Mouse (Mus musculus) spleen, adult 2 months (tissue): ENCODE results near the gene Txnl4b. TPM values are rescaled to one million over a fixed set of nuclear protein-coding genes. Genes with fewer than 3 reads are reported as not detected.

Experiments
- DNase-seq, 2 experiments: peaks; one replicate each; pipeline versions ENCODE4 v3.0.0 to v3.0.0-alpha.2; 2012 to 2021; ENCODE audit warnings: low spot score in 2 of 2, low read depth in 1 of 2
- H3K27ac ChIP-seq: fragments of 200-500 bp; 2 replicates; pipeline ENCODE4 v1.5.1; 2012; ENCODE audit warnings: low read length, inconsistent platforms; ENCODE audit not compliant: insufficient read depth
- H3K27me3 ChIP-seq: fragments of 200-500 bp; 2 replicates; pipeline ENCODE4 v1.6.1; 2012; ENCODE audit warnings: mild to moderate bottlenecking, moderate library complexity, low read length, inconsistent platforms; ENCODE audit not compliant: control insufficient read depth, insufficient read depth
- H3K36me3 ChIP-seq: fragments of 200-500 bp; 2 replicates; pipeline ENCODE4 v1.6.1; 2012; ENCODE audit warnings: mild to moderate bottlenecking, low read length, inconsistent platforms; ENCODE audit not compliant: control insufficient read depth, insufficient read depth
- H3K4me1 ChIP-seq: fragments of 200-500 bp; 2 replicates; pipeline ENCODE4 v1.6.1; 2011; ENCODE audit warnings: inconsistent platforms; ENCODE audit not compliant: control insufficient read depth, insufficient read depth, insufficient read length
- H3K4me3 ChIP-seq: fragments of 200-500 bp; 2 replicates; pipeline ENCODE4 v1.5.1; 2011; ENCODE audit warnings: mild to moderate bottlenecking, inconsistent platforms; ENCODE audit not compliant: insufficient read depth, insufficient read length; ENCODE audit errors: extremely low read depth
- CTCF ChIP-seq: fragments of 200-500 bp; IDR thresholded peaks from 2 replicates; pipeline ENCODE4 v1.5.1; 2011; ENCODE audit warnings: mild to moderate bottlenecking, inconsistent platforms; ENCODE audit not compliant: insufficient read depth, insufficient read length, insufficient replicate concordance; ENCODE audit errors: extremely low read depth
- POLR2A ChIP-seq: fragments of 200-500 bp; IDR thresholded peaks from 2 replicates; pipeline ENCODE4 v1.6.1; 2011; ENCODE audit warnings: low read depth, low read length, inconsistent platforms
- WGBS: fragments of 180-500 bp; shearing (Covaris S2); methylation state at CpG from one replicate; pipeline ENCODE4 v1.1.7; 2018; 5-methylcytosine and 5-hydroxymethylcytosine counted together
- polyA plus RNA-seq: library from polyadenylated mRNA; depleted of rRNA; stranded (reverse); fragments of >200 nt; gene quantifications from 2 replicates; pipeline ENCODE4 v1.2.3, GENCODE M21; 2012

Txnl4b gene
- polyA plus RNA-seq, 1 experiment = 2.6 TPM

GRCm38 (mm10) chr8:109584293-109584692 lies 18.6 kb downstream of the Txnl4b start:
- Histone ChIP-seq H3K27me3 (no peaks in the 10 kb centered on the region), H3K36me3 (no peaks in the 10 kb centered on the region), H3K4me3 (no peak overlapping the region), H3K4me1 (no peaks in the 10 kb centered on the region), H3K27ac (no peak overlapping the region)
- TF ChIP-seq CTCF (no peak), POLR2A (no peak)
- DNase-seq = no peak
- 81% methylated on average over 4 of the region's 4 CpGs for WGBS

DNA sequence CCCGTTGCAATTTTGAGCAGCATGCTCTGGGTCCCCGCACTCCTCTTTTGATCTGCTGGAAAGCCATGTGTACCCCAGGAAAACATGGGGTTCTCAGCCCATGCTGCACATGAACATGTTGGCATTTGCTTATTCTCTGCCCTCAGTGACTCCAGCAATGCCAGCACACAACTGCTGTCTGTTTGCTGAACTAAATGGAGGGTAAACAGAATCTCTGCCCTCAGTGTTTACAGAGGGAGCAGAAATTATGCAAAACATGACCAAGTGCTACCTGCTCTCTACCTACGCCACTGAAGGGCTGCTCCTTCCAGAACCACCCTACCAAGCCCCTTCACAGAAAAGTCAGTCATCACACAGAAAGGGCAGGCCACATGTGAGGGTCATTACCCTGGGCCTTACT lies 19.1 kb downstream of the Txnl4b start:
- H3K4me3 ChIP-seq = no peak overlapping the region
- no peak for DNase-seq
- TF ChIP-seq CTCF (no peak), POLR2A (no peak)

GRCm38 (mm10) chr8:109585652-109586051 lies 20.0 kb downstream of the Txnl4b start:
- Histone ChIP-seq H3K4me3 (no peak overlapping the region), H3K4me1 (no peaks in the 10 kb centered on the region), H3K27me3 (no peaks in the 10 kb centered on the region), H3K36me3 (no peaks in the 10 kb centered on the region), H3K27ac (no peak overlapping the region)
- no peak for DNase-seq
- TF ChIP-seq POLR2A (no peak), CTCF (no peak)

More for the DNA sequence above, 19.1 kb downstream of the Txnl4b start:
- H3K27ac ChIP-seq = no peak overlapping the region
- no peaks in the 10 kb centered on the region for H3K27me3 ChIP-seq
- H3K36me3 ChIP-seq = no peaks in the 10 kb centered on the region
- H3K4me1 ChIP-seq = no peaks in the 10 kb centered on the region
- 95% methylated on average over 3 of the region's 3 CpGs for WGBS

DNA sequence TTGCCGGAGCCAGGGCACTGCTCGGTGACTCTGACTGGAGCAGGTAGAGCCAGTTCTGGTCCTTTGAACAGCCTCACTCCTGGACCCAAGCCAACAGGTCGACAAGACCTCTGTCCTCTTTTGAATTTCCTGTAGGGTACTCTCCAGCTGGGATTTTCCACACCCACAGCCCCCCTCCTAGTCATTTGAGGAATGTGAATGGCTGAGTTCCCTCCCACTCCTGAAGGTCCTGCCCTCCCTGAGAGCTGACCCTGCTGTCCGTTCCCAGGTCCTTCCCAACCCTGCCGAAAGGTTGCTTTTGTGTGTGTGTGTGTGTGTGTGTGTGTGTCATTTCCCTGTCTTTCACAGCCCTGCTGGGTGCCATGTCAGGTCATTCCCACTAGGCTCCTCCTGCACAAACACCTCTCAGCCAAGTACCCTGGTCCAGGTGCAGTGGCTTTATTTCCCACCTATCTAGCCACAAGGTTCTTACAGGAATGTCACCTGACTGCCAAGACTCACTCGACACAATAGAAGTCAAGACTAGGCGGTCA lies 21.3 kb downstream of the Txnl4b start:
- H3K27ac ChIP-seq = no peak overlapping the region
- 71% methylated on average over 7 of the region's 7 CpGs for WGBS

DNA sequence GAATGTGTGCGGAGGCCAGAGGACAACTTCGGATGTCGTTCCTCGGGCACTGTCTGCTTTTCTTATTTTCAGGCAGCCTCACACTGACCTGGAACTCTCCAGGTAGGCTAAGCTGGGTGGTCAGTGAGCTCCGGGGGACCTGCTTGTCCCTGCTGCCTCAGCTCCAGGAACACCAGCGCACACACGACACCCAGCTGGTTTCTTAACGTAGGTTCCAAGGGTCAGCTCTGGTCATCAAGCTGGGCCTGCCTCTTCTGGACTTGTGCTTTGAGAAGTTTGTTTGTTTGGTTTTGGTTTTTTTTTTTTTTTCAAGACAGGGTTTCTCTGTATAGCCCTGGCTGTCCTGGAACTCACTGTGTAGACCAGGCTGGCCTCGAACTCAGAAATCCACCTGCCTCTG lies 25.2 kb downstream of the Txnl4b start:
- no peak for DNase-seq
- peaks cover 7% of the 10 kb centered on the region for H3K36me3 ChIP-seq
- H3K4me3 ChIP-seq = no peak overlapping the region
- H3K27me3 ChIP-seq = no peaks in the 10 kb centered on the region
- no peak overlapping the region for H3K27ac ChIP-seq
- no peaks in the 10 kb centered on the region for H3K4me1 ChIP-seq
- no peak for TF ChIP-seq POLR2A
- no peak for TF ChIP-seq CTCF
- WGBS = 96% methylated on average over 9 of the region's 9 CpGs

More for the DNA sequence above, 21.3 kb downstream of the Txnl4b start:
- Histone ChIP-seq H3K36me3 (no peaks in the 10 kb centered on the region), H3K4me1 (no peaks in the 10 kb centered on the region), H3K27me3 (no peaks in the 10 kb centered on the region), H3K4me3 (no peak overlapping the region)
- TF ChIP-seq POLR2A = no peak
- no peak for TF ChIP-seq CTCF
- DNase-seq = no peak

- Histone ChIP-seq H3K4me3 (no peak overlapping the region), H3K36me3 (peaks cover 7% of the 10 kb centered on the region), H3K4me1 (no peaks in the 10 kb centered on the region), H3K27me3 (no peaks in the 10 kb centered on the region), H3K27ac (no peak overlapping the region)
- 84% methylated on average over 3 of the region's 3 CpGs for WGBS
- DNase-seq = no peak
- TF ChIP-seq CTCF (no peak), POLR2A (no peak)
These were observed 25.7 kb downstream of the Txnl4b start for GRCm38 (mm10) chr8:109591367-109591766.

DNA sequence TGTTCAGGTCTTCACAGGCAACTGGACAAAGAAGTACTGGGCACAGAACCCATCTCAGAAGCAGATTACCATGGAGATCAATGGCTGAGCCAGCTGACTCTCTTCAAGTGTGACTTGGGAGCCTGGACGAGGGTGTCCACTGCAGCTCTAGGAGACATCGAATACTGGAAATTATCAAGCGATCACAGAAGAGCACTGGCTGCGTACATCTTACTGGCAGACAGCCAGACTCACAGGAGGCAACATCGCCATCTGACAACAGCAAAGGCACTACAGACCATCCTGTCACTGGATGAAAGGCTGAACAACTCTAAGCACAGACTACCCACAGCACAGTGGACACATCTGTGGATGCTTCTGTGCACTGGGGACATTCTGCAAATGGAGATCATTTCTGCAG lies 26.5 kb downstream of the Txnl4b start:
- no peak overlapping the region; the same call in 1 of the 2 replicates for H3K27ac ChIP-seq
- no peaks in the 10 kb centered on the region for H3K4me1 ChIP-seq
- 74% methylated on average over 5 of the region's 5 CpGs for WGBS
- DNase-seq = no peak
- no peak overlapping the region for H3K4me3 ChIP-seq
- peaks cover 9% of the 10 kb centered on the region for H3K36me3 ChIP-seq
- no peaks in the 10 kb centered on the region for H3K27me3 ChIP-seq
- TF ChIP-seq CTCF (no peak), POLR2A (no peak)
